Mouse (Mus musculus) cerebellum, adult 9-11 months (tissue): ENCODE data around the gene Bscl2.
"Not testable (repeated sequence)": the region's sequence is repeated elsewhere in the genome, so short reads cannot be mapped to it uniquely, and the experiment has no call there.

ENCODE experiments used
- DNase-seq: peaks from one replicate; pipeline ENCODE4 v3.0.0; 2022

The Bscl2 gene

DNA sequence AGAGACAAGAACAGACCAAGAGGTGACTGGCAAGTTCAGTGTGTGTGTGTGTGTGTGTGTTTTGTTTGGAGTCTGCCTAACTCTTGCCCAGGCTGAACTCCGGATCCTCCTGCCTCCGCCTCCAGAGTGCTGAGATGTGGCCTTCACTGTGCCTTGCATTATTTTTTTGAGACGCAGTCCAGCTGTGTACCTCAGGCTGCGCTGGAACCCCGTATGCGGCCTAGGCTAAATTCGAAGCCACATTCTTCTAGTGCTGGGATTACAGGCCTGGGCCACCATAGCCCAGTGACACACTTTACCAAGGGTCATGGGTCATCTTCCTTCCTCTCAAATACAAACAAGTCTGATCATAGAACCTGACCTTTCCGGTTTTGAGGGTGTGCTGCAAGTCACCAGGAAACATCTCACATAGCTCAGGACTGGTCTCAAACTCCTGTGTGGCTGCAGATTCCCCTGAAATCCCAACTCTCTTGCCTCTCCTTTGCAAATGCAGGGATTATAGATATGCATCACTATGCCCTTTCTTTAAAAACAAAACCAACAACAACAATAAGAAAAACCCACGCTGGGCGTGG, 35.1 kb downstream of the Bscl2 start:
- peak; percentile 27 for DNase-seq

DNA sequence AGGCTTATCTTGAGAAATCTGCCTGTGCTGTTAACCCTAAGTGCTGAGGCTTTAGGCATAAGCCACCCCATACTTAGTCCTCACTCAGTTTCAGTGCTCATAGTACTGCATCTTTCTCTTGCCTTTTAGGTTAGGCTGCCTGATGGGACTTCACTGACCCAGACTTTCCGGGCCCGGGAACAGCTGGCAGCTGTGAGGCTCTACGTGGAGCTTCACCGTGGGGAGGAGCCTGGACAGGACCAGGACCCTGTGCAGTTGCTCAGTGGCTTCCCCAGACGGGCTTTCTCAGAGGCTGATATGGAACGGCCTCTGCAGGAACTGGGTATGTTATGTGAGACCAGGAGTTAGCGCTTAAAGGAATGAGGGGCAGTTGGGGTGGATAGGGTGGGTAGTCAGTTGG, 37.8 kb downstream of the Bscl2 start:
- peak; percentile 7 for DNase-seq

DNA sequence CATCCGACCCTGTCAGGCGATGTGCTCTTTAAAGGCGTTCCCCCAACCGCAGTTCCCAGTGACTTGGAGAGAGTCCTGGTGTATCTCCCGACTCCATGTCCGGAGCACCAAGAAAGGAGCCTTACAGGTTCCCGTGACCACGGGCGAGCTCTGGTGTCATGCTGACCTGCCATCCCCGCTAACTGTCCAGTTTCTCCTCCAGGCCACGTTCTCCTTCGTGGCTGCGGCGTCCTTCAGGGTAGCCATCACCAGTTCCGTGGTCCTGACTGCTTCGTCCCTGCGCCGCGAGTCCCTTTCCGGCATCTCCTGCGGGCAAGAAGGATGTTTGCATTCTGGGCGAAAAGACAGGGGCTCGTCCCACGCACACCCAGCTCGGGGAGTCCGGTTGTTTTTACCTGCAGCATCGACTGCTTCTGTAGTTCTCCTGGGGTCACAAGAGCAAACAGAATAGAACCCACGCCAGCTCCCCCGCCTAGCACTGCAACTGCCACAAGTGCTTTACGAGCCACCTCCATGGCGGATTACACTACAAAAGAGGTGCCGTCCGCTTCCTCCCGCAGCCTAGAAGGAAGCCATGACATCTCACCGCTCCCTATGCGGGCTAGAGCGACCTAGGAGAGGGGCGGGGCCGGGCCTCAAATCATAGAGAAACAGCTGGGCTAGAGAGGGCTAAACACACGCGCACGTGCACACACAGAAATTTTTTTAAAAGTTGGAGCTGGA, 43.2 kb downstream of the Bscl2 start, which contains the start of gene Uqcc3:
TSS of gene Uqcc3 (minus strand) at position 613 of the 723 bp plus-strand sequence.
- DNase-seq, result peak; percentile 90

DNA sequence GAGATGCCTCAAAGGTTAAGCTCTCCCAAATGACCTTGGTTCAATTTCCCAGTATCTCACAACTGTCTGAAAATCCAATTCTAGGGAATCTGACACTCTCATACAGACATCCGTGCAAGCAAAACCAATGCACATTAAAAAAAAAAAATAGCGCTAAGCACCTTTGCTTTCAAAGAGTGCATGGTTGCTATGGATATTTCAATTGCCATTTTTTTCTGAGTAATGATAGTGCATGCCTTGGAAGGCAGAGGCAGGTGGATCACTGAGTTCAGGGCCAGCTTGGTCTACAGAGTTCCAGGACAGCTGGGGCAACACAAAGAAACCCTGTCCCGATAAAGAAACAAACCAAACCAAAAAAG, 43.7 kb downstream of the Bscl2 start:
- no peak for DNase-seq

DNA sequence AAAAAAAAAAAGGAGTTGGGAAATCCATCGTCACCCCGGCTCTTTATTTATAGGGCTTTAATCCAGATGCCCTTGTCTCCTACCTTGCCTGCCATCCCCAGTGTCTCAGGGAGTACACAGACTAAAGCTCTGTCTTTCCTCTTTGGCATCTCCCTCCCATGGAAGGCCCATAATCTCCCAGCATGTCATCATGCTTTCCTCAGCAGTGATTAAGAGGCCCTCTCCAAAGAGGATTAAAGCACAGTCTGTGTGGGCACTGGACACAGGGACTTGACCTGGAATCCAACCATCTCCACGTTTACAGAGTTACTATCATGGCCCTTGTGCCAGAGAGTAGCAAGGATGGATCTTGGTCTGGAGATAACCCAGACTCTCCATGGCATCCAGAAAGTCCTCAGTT, 46.3 kb downstream of the Bscl2 start, which contains the start of the genes Lbhd1 and Gm49403:
TSS of gene Lbhd1 (plus strand) at position 117 of the 400 bp plus-strand sequence.
TSS of gene Gm49403 (plus strand) at position 315 of the 400 bp plus-strand sequence.
- DNase-seq, result no peak

DNA sequence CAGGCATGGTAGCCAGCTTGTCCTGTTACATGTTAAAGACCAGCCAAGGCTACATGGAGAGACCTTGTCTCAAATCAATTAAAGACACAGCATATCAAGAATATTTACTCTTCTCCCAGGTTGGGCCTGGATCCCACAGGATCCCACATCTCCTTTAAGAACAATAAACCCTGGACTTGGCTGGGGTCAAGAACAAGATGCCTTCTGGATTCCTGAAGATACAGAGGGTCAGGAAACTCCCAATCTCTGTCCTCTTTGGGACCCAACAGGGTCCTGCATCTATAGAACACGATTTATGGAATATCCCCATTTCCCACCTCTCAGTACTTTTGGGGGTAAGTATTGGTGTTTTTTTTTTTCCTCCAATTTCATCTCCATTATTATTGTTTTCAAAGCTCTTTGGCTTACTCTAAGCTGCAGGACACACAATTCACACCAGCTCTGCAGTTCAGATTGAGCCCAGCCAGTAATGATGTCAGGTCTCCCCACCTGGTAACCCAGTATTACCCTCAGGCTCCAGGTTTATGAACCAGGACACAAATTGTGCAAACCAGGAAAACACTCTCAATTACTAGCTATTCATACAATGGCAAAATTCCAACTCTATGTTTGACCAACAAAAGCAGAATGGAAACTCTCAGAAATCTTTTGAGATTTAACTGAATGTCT, 49.8 kb downstream of the Bscl2 start:
- DNase-seq, result no peak

DNA sequence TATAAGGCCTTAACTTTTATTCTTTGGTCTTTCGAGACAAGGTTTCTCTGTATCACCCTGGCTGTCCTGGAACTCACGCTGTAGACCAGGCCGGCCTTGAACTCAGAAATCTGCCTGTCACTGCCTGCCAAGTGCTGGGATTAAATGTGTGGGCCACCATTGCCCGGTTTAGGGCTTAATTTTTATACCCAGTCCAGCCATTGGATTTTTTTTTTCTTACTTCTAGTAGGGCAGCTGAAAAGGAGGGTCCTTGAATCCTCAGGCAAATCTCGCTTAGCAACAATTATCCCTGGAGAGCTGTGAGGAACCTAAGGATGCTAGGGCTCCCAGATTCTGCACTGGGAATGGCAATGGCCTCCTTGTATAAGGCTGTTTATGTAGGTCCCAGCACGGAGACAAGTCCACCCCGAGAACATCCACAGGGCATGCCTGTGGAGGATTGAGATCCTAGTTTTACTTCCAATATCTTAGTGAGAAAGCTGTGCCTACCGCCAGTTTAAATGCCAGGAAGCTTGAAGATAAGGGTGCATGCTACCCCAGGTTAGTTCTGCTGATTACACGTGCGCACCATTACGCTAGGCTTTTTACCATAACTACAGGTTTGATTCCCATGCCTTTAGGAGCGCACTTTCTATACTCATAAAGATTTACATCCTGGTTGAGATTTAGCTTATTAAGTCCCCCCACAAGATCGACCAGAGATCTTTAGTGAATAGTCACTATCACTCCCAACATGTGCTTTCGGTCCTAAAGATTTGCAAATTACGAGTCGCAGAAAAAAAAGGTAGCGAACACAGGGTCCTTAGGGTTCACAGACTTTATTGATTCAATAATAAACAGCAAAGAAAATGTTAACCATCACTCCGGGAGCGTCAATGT, 50.6 kb downstream of the Bscl2 start:
- DNase-seq, result no peak

DNA sequence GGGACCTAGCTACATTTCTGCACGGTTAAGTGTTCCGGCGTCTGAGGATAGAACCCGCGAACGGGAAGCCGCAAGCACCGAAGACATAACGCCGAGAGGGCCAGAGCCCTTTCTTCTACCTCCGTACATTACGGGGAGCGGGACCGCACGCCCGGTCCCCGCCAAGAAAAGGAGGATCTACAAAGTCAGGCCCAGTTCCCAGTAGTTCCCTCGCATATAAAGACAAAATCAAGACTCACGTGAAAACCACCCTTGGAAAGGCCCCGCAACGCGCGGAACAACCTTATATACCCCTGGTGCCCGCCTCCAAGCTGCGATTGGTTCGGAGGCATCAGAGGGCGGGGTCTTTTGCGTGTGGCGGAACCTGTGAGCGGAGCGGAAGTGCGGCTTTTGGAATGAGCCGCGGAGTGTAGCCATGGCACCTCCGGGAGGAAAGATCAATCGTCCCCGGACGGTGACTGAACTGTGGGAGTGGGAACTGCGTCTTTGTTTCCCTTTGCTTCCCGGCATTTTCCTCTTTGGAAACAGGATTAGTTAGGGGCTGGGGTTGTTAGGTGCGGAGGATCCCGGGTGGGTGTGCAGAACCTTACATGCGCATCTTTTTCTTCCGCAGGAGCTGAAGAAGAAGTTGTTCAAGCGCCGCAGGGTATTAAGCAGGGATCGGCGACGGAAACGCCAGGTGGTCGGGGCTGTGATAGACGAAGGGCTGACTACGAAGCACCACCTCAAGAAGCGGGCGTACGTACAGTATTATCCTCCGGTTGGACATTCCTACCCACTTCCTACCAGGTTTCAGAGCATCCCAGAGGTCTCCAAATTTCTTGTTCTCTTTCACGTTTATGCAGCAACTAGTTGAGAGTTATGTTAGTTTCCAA, 51.5 kb downstream of the Bscl2 start, which contains the start of the genes 1810009A15Rik and Gm49416:
TSS of gene 1810009A15Rik (plus strand) at position 343 of the 875 bp plus-strand sequence.
TSS of gene Gm49416 (plus strand) at position 416 of the 875 bp plus-strand sequence.
- DNase-seq, result peak; percentile 94

DNA sequence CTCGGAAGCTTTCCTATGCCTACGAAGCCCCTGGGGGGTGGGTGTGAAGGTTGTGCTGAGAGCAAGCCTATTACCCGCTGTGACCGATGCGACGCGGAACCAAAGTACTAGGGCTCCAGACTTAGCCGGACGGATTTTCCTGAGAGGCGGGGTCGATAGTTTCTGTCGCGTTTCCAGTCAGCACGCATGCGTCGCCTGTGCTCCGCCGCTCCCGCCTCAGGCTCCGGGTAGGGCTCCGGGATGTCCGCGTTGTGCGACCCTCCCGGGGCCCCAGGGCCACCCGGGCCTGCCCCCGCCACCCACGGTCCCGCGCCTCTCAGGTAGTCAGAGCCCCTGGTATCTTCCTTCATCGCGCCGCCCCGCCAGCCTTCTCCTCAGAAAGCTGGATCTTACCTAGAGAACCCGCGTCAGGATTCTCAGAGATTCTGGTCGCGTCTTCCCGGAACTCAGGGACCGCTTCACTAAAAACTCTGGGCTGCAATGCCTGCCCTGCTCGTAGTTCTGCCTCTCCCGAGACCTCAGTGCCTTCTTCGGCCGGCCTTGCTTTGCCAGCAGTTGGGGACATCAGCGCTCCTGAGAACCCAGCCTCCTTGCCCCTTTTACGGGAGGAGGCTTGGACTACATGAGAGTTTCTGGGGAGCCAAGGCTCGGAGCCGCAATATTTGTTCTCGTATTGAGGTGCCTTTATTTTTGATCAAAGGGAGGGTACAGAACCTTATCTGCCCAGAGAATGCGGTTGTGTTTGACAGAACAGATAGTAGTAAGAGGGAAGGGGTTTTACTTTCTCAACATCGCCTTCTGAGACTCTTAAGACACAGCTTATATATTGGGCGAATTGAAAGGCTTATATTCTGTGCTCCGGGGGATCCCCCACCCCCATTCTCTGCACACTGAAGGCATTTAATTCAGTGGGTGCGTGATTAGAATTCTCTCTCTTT, 55.8 kb downstream of the Bscl2 start, which contains the start of gene Ints5:
TSS of gene Ints5 (plus strand) at position 177 of the 938 bp plus-strand sequence.
- peak; percentile 85 for DNase-seq

DNA sequence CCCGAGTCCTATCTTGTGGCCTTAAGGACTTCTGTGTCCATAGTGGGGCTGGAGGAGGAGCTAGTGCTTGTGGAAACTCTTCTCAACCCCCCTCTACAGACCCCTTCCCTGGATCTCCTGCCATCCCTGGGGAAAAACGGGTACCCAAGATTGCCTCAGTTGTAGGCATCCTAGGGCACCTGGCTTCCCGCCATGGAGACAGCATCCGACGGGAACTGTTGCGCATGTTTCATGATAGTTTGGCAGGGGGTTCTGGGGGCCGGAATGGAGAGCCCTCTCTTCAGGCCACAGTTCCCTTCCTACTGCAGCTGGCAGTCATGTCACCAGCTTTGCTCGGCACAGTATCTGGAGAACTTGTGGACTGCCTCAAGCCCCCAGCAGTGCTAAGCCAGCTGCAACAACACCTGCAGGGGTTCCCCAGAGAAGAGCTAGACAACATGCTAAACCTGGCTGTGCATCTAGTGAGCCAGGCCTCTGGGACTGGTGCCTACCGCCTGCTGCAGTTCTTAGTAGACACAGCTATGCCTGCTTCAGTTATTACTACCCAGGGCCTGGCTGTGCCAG, 58.2 kb downstream of the Bscl2 start:
- peak; percentile 61 for DNase-seq

DNA sequence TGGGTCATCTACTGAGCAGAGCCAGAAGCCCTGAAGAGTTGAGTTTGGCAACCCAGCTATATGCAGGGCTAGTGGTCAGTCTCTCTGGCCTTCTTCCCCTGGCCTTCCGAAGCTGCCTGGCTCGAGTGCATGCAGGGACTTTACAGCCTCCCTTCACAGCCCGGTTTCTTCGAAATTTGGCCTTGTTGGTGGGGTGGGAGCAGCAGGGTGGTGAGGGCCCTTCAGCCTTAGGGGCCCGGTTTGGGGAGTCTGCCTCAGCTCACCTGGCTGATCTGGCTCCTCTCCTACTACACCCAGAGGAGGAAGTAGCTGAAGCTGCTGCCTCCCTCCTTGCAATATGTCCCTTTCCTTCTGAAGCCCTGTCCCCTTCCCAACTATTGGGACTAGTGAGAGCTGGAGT, 59.0 kb downstream of the Bscl2 start:
- not testable (repeated sequence) for DNase-seq

DNA sequence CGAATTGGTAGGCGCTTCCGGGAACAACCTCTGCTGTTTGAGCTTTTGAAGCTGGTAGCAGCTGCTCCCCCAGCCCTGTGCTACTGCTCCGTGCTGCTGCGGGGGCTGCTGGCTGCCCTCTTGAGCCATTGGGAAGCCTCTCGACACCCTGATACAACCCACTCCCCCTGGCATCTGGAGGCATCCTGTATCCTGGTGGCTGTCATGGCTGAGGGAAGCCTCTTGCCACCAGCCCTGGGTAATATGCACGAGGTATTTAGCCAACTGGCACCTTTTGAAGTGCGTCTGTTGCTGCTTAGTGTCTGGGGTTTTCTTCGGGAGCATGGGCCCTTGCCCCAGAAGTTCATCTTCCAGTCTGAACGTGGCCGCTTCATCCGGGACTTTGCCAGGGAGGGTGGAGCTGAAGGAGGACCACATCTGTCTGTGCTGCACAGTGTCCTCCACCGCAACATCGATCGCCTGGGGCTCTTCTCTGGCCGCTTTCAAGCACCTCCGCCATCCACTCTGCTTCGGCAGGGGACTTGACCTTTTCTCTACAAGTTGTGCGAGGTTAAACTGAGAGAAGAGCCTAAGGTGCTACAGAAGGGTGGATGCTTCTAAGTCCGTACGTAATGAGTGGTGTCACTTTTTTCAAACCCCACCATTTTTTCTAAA, 60.1 kb downstream of the Bscl2 start:
- DNase-seq, result peak; percentile 71

DNA sequence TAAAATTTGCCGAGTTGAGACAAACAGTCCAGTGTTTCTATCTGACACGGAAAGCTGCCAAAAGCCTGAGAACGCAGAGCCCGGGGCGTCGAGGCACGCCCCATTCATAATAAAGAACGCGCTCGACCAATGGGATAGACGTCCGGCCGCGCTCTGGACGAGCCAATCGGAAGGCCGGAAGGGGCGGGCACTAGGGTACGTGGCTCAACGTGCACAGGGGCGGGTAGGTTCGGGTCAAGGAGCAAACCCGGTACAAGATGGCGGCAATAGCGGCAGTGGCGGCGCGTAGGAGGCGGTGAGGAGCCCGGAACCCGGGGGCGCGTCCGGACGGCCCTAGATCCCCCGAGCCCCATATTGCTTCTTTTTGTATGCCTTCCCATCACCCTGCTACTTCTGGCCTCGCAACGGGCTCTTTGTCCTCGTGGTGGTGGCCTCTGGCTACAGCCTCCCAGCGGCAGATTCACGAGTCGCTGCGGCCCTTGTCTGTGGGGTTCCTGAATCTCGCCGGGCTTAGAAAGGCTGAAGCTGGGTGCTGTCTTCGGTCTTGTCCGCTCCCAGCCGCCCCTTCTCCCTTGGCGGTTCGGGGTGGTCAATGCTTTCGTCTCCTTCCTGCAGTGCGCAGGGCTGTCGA, 60.7 kb downstream of the Bscl2 start, which contains the start of gene Ganab:
TSS of gene Ganab (plus strand) at position 207 of the 631 bp plus-strand sequence.
- DNase-seq, result peak; percentile 96
